Mouse (Mus musculus): ENCODE measurements around the gene Dnajc11. TPM values are rescaled to one million over a fixed set of nuclear protein-coding genes. Genes with fewer than 3 reads are reported as not detected.

The Dnajc11 gene
- polyA plus RNA-seq, 1 experiment from 2014 or later: 72.0 TPM

GRCm38 (mm10) chr4:151977748-151978147 lies 44.3 kb downstream of the Dnajc11 start:
- WGBS: 44% methylated on average over 10 of the region's 10 CpGs
- H3K9ac ChIP-seq: no peak overlapping the region; the same call in 1 of the 2 replicates
- no peaks in the 10 kb centered on the region for H3K27me3 ChIP-seq (ENCODE audit: control insufficient read depth, insufficient read depth, low read length)
- H3K4me2 ChIP-seq (replicated peaks): no peak overlapping the region
- H3K36me3 ChIP-seq (replicated peaks; ENCODE audit: control insufficient read depth, insufficient read depth): peaks cover 51% of the 10 kb centered on the region
- H3K27ac ChIP-seq: no peak overlapping the region
- H3K9me3 ChIP-seq (ENCODE audit: control insufficient read depth, low read length): no peaks in the 10 kb centered on the region
- no peak overlapping the region for H3K4me3 ChIP-seq (replicated peaks; ENCODE audit: low read length)
- no peaks in the 10 kb centered on the region for H3K4me1 ChIP-seq (replicated peaks; ENCODE audit: control insufficient read depth, insufficient read depth, low read length)
- peak; percentile 24; the same call in 1 of the 2 replicates for ATAC-seq (ENCODE audit: low FRiP score)
- peak; percentile 95 for DNase-seq (ENCODE audit: low spot score)

DNA sequence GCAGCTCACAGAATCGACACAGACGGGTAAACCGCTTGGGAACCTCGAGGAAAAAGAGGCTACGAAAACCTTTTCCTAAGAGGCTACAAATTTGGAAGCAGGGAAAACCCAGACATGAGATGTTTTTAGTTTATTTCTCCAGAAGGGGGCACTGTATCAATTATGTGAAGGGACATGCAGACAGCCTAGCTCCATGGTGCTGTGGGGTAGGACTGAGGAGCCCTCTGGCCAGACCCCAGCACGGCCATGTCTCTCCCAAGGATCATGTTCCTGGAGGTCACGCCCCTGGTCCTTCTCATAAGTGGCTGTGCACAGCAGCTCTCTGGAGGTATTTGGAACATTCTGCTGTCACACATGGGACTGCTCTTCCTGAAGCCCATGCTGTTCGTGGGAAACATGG lies 47.2 kb downstream of the Dnajc11 start:
- 81% methylated on average over 8 of the region's 8 CpGs for WGBS
- Histone ChIP-seq H3K27ac (no peak overlapping the region), H3K27me3 (ENCODE audit: control insufficient read depth, insufficient read depth, low read length) (no peaks in the 10 kb centered on the region), H3K9me3 (ENCODE audit: control insufficient read depth, low read length) (no peaks in the 10 kb centered on the region), H3K36me3 (replicated peaks; ENCODE audit: control insufficient read depth, insufficient read depth) (peaks cover 42% of the 10 kb centered on the region), H3K9ac (no peak overlapping the region), H3K4me2 (replicated peaks) (no peak overlapping the region), H3K4me3 (replicated peaks; ENCODE audit: low read length) (no peak overlapping the region), H3K4me1 (replicated peaks; ENCODE audit: control insufficient read depth, insufficient read depth, low read length) (no peaks in the 10 kb centered on the region)
- ATAC-seq (ENCODE audit: low FRiP score) (no peak), DNase-seq (ENCODE audit: low spot score) (no peak)

DNA sequence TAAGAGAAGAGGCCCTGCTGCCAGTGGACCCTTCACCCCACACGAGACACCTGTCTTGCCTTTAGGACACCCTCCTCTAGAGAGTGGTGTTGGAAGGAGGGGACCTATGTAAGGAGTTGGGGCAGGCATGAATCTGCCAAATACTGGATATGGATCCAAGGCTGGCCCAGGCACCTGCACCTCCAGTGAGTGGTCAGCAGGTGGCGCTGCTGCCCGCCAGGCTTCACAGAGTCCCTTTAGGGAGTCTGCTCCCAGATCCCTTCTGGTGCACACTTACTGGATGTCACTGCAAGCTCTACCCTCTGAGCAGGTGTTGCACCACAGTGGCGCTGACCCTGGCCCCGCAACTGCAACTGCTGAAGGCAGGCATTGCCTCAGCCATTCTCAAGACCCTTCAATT lies 47.9 kb downstream of the Dnajc11 start:
- WGBS: 13% methylated on average over 5 of the region's 5 CpGs
- ATAC-seq (ENCODE audit: low FRiP score) (peak; percentile 45), DNase-seq (ENCODE audit: low spot score) (peak; percentile 89)
- H3K9ac ChIP-seq: no peak overlapping the region
- peaks cover 37% of the 10 kb centered on the region for H3K36me3 ChIP-seq (replicated peaks; ENCODE audit: control insufficient read depth, insufficient read depth)
- no peaks in the 10 kb centered on the region for H3K9me3 ChIP-seq (ENCODE audit: control insufficient read depth, low read length)
- H3K4me2 ChIP-seq (replicated peaks): no peak overlapping the region
- no peak overlapping the region for H3K4me3 ChIP-seq (replicated peaks; ENCODE audit: low read length)
- no peaks in the 10 kb centered on the region for H3K4me1 ChIP-seq (replicated peaks; ENCODE audit: control insufficient read depth, insufficient read depth, low read length)
- H3K27me3 ChIP-seq (ENCODE audit: control insufficient read depth, insufficient read depth, low read length): no peaks in the 10 kb centered on the region
- H3K27ac ChIP-seq: no peak overlapping the region

GRCm38 (mm10) chr4:151983043-151983442 lies 49.6 kb downstream of the Dnajc11 start:
- H3K36me3 ChIP-seq (replicated peaks; ENCODE audit: control insufficient read depth, insufficient read depth): peaks cover 36% of the 10 kb centered on the region
- H3K27ac ChIP-seq: no peak overlapping the region
- no peak for DNase-seq (ENCODE audit: low spot score)
- H3K4me1 ChIP-seq (replicated peaks; ENCODE audit: control insufficient read depth, insufficient read depth, low read length): peaks cover 5% of the 10 kb centered on the region; the same call in 1 of the 2 replicates
- ATAC-seq (ENCODE audit: low FRiP score): no peak
- no peak overlapping the region for H3K4me2 ChIP-seq (replicated peaks)
- H3K9me3 ChIP-seq (ENCODE audit: control insufficient read depth, low read length): no peaks in the 10 kb centered on the region
- no peaks in the 10 kb centered on the region for H3K27me3 ChIP-seq (ENCODE audit: control insufficient read depth, insufficient read depth, low read length)
- no peak overlapping the region for H3K9ac ChIP-seq
- no peak overlapping the region for H3K4me3 ChIP-seq (replicated peaks; ENCODE audit: low read length)
- 72% methylated on average over 17 of the region's 17 CpGs for WGBS

- Histone ChIP-seq H3K9ac (no peak overlapping the region), H3K4me2 (replicated peaks) (no peak overlapping the region), H3K4me1 (replicated peaks; ENCODE audit: control insufficient read depth, insufficient read depth, low read length) (peaks cover 8% of the 10 kb centered on the region; the same call in 1 of the 2 replicates), H3K4me3 (replicated peaks; ENCODE audit: low read length) (no peak overlapping the region), H3K27me3 (ENCODE audit: control insufficient read depth, insufficient read depth, low read length) (no peaks in the 10 kb centered on the region), H3K36me3 (replicated peaks; ENCODE audit: control insufficient read depth, insufficient read depth) (peaks cover 32% of the 10 kb centered on the region), H3K27ac (no peak overlapping the region), H3K9me3 (ENCODE audit: control insufficient read depth, low read length) (no peaks in the 10 kb centered on the region)
- ATAC-seq (ENCODE audit: low FRiP score) (no peak), DNase-seq (ENCODE audit: low spot score) (no peak)
- 43% methylated on average over 8 of the region's 9 CpGs for WGBS
Measured at GRCm38 (mm10) chr4:151983560-151983959, 50.1 kb downstream of the Dnajc11 start.

DNA sequence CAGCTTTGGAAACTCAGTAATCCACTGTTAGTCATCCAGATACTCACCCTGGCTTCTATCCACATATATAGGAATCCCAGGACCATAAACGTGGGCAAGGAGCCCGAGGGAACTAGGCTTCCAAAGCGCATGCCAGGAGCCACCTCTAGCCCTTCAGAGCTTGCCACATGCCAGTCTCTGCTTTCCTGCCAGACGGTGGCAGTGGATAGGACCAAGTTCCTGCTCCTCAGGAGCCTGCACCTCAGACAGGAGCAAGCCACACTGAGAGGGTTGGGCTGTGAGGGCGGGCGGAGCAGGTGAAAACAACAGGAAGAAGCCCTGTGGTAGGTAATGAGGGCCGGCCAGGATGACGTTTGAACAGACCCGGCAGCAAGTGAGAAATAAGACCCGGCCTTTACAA lies 52.4 kb downstream of the Dnajc11 start:
- Histone ChIP-seq H3K9ac (no peak overlapping the region), H3K4me2 (replicated peaks) (no peak overlapping the region), H3K36me3 (replicated peaks; ENCODE audit: control insufficient read depth, insufficient read depth) (peaks cover 33% of the 10 kb centered on the region), H3K27me3 (ENCODE audit: control insufficient read depth, insufficient read depth, low read length) (no peaks in the 10 kb centered on the region), H3K9me3 (ENCODE audit: control insufficient read depth, low read length) (no peaks in the 10 kb centered on the region), H3K27ac (no peak overlapping the region), H3K4me3 (replicated peaks; ENCODE audit: low read length) (no peak overlapping the region), H3K4me1 (replicated peaks; ENCODE audit: control insufficient read depth, insufficient read depth, low read length) (peaks cover 8% of the 10 kb centered on the region; the same call in 1 of the 2 replicates)
- ATAC-seq (ENCODE audit: low FRiP score) (no peak), DNase-seq (ENCODE audit: low spot score) (no peak)
- WGBS: 48% methylated on average over 10 of the region's 10 CpGs

- WGBS: 69% methylated on average over 8 of the region's 8 CpGs
- H3K36me3 ChIP-seq (replicated peaks; ENCODE audit: control insufficient read depth, insufficient read depth): peaks cover 41% of the 10 kb centered on the region
- ATAC-seq (ENCODE audit: low FRiP score) (no peak), DNase-seq (ENCODE audit: low spot score) (no peak)
- H3K27ac ChIP-seq: no peak overlapping the region
- no peak overlapping the region for H3K4me3 ChIP-seq (replicated peaks; ENCODE audit: low read length)
- H3K27me3 ChIP-seq (ENCODE audit: control insufficient read depth, insufficient read depth, low read length): no peaks in the 10 kb centered on the region
- no peak overlapping the region for H3K4me2 ChIP-seq (replicated peaks)
- no peak overlapping the region for H3K9ac ChIP-seq
- no peaks in the 10 kb centered on the region for H3K9me3 ChIP-seq (ENCODE audit: control insufficient read depth, low read length)
- peaks cover 8% of the 10 kb centered on the region; the same call in 1 of the 2 replicates for H3K4me1 ChIP-seq (replicated peaks; ENCODE audit: control insufficient read depth, insufficient read depth, low read length)
Measured at GRCm38 (mm10) chr4:151986650-151987049, 53.2 kb downstream of the Dnajc11 start.

DNA sequence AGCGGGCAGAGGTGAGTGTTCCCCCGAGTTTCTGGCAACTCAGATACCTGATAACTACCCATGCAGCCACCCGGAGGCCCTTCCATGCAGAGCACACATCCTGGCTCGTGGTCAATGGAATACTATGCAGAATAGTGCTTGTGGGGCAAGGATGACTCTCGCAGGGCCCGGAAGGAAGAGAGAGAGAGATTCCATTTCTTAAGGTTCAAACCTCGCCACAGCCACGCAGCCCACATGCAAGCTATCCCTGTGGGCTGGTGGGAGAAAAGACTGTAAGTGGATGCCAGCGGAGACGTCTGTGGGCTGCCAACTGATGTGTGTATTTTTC lies 54.5 kb downstream of the Dnajc11 start:
- DNase-seq (ENCODE audit: low spot score) (no peak), ATAC-seq (ENCODE audit: low FRiP score) (no peak)
- 26% methylated on average over 10 of the region's 10 CpGs for WGBS

DNA sequence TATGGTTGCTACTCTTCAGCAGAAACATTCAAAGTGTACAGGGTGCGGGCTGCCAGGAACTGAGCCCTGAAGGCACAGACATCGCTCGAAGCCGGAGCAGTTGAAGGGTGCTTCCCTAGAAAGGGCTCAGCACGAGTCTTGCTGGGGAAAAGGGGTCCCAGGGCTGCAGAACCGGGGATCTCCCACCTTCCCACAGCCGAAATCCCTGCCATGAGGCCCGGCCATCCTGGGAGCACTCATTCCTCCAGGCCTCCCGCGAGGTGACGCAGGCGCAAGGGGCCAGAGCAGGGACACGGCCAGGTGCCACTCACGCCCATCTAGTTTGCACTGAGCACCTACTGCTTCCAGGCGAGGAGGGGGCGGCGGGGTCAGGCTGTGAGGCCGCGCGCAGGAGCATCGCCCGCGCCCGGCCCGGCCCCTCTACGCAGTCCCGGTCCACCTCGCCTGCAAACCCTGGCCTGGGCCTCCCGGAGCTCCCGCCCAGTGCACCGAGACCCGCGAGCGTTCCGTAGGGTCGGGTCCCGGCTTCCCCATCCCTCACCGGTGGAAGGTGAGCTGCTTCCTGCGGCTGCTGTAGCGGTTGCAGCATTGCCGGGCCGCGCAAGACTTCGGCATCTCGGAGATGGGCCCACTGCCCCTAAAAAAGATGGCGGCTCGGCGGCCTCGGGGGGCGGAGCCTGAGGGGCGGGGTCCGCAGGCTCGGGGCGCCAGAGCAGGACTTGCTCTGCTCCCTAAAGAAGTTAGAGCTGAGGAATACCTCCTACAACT lies 55.0 kb downstream of the Dnajc11 start, which contains the start of gene Thap3:
TSS of gene Thap3 (minus strand) at position 656 of the 768 bp plus-strand sequence.
- Histone ChIP-seq H3K4me2 (replicated peaks) (peak within 1 kb of the TSS; percentile 90), H3K4me3 (replicated peaks; ENCODE audit: low read length) (peak within 1 kb of the TSS; percentile 86), H3K27me3 (ENCODE audit: control insufficient read depth, insufficient read depth, low read length) (no peaks in the 10 kb centered on the region), H3K27ac (peak within 1 kb of the TSS; percentile 83), H3K36me3 (replicated peaks; ENCODE audit: control insufficient read depth, insufficient read depth) (peaks cover 45% of the 10 kb centered on the region), H3K9me3 (ENCODE audit: control insufficient read depth, low read length) (no peaks in the 10 kb centered on the region), H3K9ac (peak within 1 kb of the TSS; percentile 95), H3K4me1 (replicated peaks; ENCODE audit: control insufficient read depth, insufficient read depth, low read length) (peaks cover 8% of the 10 kb centered on the region; the same call in 1 of the 2 replicates)
- under 1% methylated on average over 54 of the region's 54 CpGs for WGBS
- ATAC-seq (ENCODE audit: low FRiP score) (peak; percentile 81), DNase-seq (ENCODE audit: low spot score) (peak; percentile 77)

More for the DNA sequence above, 54.5 kb downstream of the Dnajc11 start:
- Histone ChIP-seq H3K9ac (peak overlapping the region; percentile 95), H3K36me3 (replicated peaks; ENCODE audit: control insufficient read depth, insufficient read depth) (peaks cover 47% of the 10 kb centered on the region), H3K4me2 (replicated peaks) (peak overlapping the region; percentile 90), H3K4me3 (replicated peaks; ENCODE audit: low read length) (peak overlapping the region; percentile 86), H3K4me1 (replicated peaks; ENCODE audit: control insufficient read depth, insufficient read depth, low read length) (peaks cover 8% of the 10 kb centered on the region; the same call in 1 of the 2 replicates), H3K9me3 (ENCODE audit: control insufficient read depth, low read length) (no peaks in the 10 kb centered on the region), H3K27me3 (ENCODE audit: control insufficient read depth, insufficient read depth, low read length) (no peaks in the 10 kb centered on the region), H3K27ac (peak overlapping the region; percentile 83)

Measured in hindbrain, embryonic 14.5 days (tissue).